Mouse (Mus musculus) cerebellum, adult 8-10 months (tissue): ENCODE data around the gene Ghrl.
"Not testable (repeated sequence)": the region's sequence is repeated elsewhere in the genome, so short reads cannot be mapped to it uniquely, and the experiment has no call there.

Experiments
- DNase-seq: peaks from one replicate; pipeline ENCODE4 v3.0.0; 2022

Ghrl gene

GRCm38 (mm10) chr6:113719878-113720277, at the start of gene Ghrl:
TSS of gene Ghrl (minus strand) at chr6:113719880.
- DNase-seq, result no peak

GRCm38 (mm10) chr6:113768804-113769203, 49.1 kb upstream of the Ghrl start:
- no peak for DNase-seq

GRCm38 (mm10) chr6:113761644-113762043, 42.0 kb upstream of the Ghrl start:
- peak; percentile 74 for DNase-seq

- no peak for DNase-seq
Measured at GRCm38 (mm10) chr6:113749119-113749685, 29.5 kb upstream of the Ghrl start.

GRCm38 (mm10) chr6:113748351-113748750, 28.7 kb upstream of the Ghrl start:
- DNase-seq, result no peak

GRCm38 (mm10) chr6:113747284-113747683, 27.6 kb upstream of the Ghrl start:
- DNase-seq, result no peak

- no peak for DNase-seq
Measured at GRCm38 (mm10) chr6:113745117-113745516, 25.4 kb upstream of the Ghrl start.

- no peak for DNase-seq
Measured at GRCm38 (mm10) chr6:113743111-113743510, 23.4 kb upstream of the Ghrl start.

GRCm38 (mm10) chr6:113742321-113742720, 22.6 kb upstream of the Ghrl start:
- DNase-seq, result no peak

- DNase-seq, result no peak
Measured at GRCm38 (mm10) chr6:113741425-113741824, 21.7 kb upstream of the Ghrl start.

- peak; percentile 82 for DNase-seq
Measured at GRCm38 (mm10) chr6:113740236-113741217, 20.8 kb upstream of the Ghrl start, which contains the start of gene Sec13. TSS of gene Sec13 (minus strand) at chr6:113740743.

- no peak for DNase-seq
Measured at GRCm38 (mm10) chr6:113737318-113738046, 17.8 kb upstream of the Ghrl start.

- DNase-seq, result no peak
Measured at GRCm38 (mm10) chr6:113731296-113731695, 11.6 kb upstream of the Ghrl start.

GRCm38 (mm10) chr6:113728181-113728580, 8.5 kb upstream of the Ghrl start:
- DNase-seq, result no peak

GRCm38 (mm10) chr6:113721061-113721460, 1.4 kb upstream of the Ghrl start:
- DNase-seq, result no peak

GRCm38 (mm10) chr6:113717541-113717940, 2.1 kb downstream of the Ghrl start:
- DNase-seq, result peak; percentile 46

GRCm38 (mm10) chr6:113714797-113715196, 4.9 kb downstream of the Ghrl start:
- DNase-seq, result no peak

GRCm38 (mm10) chr6:113714276-113714675, 5.4 kb downstream of the Ghrl start:
- no peak for DNase-seq

GRCm38 (mm10) chr6:113713389-113713788, 6.3 kb downstream of the Ghrl start:
- DNase-seq, result not testable (repeated sequence)

GRCm38 (mm10) chr6:113712718-113713117, 7.0 kb downstream of the Ghrl start:
- DNase-seq, result no peak

- peak; percentile 42 for DNase-seq
Measured at GRCm38 (mm10) chr6:113697222-113698205, 22.2 kb downstream of the Ghrl start.
